Mouse (Mus musculus): Measurements from ENCODE around the gene Gck. TPM values are rescaled to one million over a fixed set of nuclear protein-coding genes. Genes with fewer than 3 reads are reported as not detected.

The Gck gene
- polyA plus RNA-seq, 1 experiment = not detected

DNA sequence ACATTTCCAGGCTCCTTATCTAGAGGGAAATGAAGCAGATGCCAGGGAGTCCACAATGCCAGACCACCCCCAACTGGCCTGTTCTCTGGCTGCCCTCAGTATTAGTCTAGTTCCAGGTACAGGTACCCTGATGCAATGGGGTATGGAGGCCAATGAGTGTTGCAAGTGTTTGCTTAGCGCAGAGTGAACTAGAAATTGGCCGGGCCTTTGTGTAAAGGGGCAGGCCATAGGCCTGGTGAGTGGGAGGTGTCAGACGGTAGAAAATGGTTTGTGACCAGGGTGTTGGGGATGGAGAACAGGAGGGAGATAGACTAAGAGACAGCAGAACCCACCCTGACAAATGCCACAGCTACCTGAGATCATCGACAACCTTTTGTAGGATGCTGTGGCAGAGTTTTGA is 30.3 kb downstream of the Gck start:
- TF ChIP-seq POLR2A (IDR thresholded peaks at IDR 0.05; ENCODE audit: insufficient read depth, low read depth, low read length) = no peak
- TF ChIP-seq CTCF (IDR thresholded peaks at IDR 0.05; ENCODE audit: insufficient read depth, low read depth, low read length) = no peak
- 98% methylated on average over 4 of the region's 4 CpGs for WGBS
- Histone ChIP-seq H3K4me1 (ENCODE audit: control insufficient read depth, insufficient read depth, low read length) (no peaks in the 10 kb centered on the region), H3K27ac (ENCODE audit: insufficient read depth, low read depth, low read length) (no peak overlapping the region), H3K4me3 (ENCODE audit: insufficient read depth, low read depth, low read length) (no peak overlapping the region)

DNA sequence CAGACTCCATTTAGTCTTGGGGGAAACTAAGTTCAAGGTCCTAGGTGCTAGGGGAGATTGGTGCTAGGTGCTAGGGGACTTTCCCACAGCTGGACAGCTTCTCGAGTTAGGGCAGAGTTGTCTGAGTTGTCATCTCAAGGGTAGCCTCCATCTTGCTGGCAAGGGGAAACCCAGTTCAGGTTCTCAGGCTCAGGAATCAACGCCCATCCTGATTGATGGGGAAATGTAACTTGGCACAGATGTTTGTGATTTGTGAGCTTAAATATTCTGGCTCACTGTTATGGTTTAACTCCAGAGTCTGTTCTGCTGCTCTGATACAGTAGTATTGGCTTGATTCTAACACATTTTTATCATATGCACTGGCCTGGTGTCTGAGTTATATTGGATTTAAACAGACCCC is 31.8 kb downstream of the Gck start:
- Histone ChIP-seq H3K4me3 (ENCODE audit: insufficient read depth, low read depth, low read length) (no peak overlapping the region), H3K27ac (ENCODE audit: insufficient read depth, low read depth, low read length) (no peak overlapping the region), H3K4me1 (ENCODE audit: control insufficient read depth, insufficient read depth, low read length) (no peaks in the 10 kb centered on the region)
- 70% methylated on average over 2 of the region's 2 CpGs for WGBS
- TF ChIP-seq POLR2A (IDR thresholded peaks at IDR 0.05; ENCODE audit: insufficient read depth, low read depth, low read length) (no peak), CTCF (IDR thresholded peaks at IDR 0.05; ENCODE audit: insufficient read depth, low read depth, low read length) (no peak)

DNA sequence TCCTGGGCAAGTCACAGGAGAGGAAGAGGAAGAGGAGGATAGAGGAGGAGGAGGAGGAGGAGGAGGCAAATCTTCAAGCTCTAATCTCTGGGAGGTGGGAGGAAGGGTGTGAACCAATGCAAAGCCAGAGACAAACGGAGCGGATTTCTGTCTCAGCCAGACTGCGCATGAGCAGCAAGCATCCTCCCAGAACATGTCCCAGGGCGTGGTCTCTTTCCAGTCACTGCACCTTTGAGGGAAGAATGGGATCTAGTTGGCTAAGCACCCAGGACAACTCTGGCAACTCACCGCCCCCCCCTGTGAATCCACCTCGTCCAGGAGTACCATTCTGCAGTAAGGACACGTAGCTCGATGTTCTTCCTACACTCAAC is 33.7 kb downstream of the Gck start:
- 72% methylated on average over 8 of the region's 8 CpGs for WGBS
- Histone ChIP-seq H3K4me1 (ENCODE audit: control insufficient read depth, insufficient read depth, low read length) (no peaks in the 10 kb centered on the region), H3K27ac (ENCODE audit: insufficient read depth, low read depth, low read length) (no peak overlapping the region), H3K4me3 (ENCODE audit: insufficient read depth, low read depth, low read length) (no peak overlapping the region)
- TF ChIP-seq CTCF (IDR thresholded peaks at IDR 0.05; ENCODE audit: insufficient read depth, low read depth, low read length) = no peak
- TF ChIP-seq POLR2A (IDR thresholded peaks at IDR 0.05; ENCODE audit: insufficient read depth, low read depth, low read length) = no peak

DNA sequence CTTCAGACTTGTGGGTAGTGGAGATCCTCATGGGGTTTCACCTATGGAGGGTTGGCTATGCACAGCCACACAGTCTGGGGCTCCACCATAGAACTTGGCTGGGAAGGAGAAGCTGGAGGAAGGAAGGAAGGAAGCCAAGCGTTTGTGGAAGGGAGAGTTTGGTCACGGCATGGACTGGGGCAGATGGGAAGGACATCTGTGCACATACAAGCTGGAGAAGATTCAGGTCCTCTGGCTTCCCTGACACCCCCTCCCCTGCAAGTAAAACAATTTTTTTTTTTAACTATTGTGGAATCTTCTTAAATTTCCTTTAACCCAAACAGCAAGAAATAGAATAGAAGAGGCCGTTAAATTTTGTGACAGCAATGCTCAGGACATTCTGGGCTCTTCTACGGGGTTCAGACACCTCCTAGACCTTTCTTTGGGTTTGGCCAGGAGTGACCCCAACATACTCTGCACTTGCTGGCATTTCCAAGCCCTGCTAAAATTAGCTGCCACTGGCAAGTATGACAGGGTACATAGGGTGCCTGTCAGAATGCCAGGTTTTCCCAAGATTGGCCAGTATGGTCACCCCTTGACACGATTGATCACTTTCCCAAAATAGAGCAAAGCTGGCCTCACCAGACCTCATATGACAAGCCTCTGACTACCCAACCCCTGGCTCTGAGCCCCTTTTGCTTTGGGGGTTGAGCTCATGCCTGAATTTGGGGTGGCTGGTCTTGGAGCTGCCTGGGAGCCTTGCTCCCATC is 34.3 kb downstream of the Gck start:
- Histone ChIP-seq H3K4me1 (ENCODE audit: control insufficient read depth, insufficient read depth, low read length) (no peaks in the 10 kb centered on the region), H3K27ac (ENCODE audit: insufficient read depth, low read depth, low read length) (no peak overlapping the region), H3K4me3 (ENCODE audit: insufficient read depth, low read depth, low read length) (no peak overlapping the region)
- 91% methylated on average over 5 of the region's 5 CpGs for WGBS
- TF ChIP-seq POLR2A (IDR thresholded peaks at IDR 0.05; ENCODE audit: insufficient read depth, low read depth, low read length) (no peak), CTCF (IDR thresholded peaks at IDR 0.05; ENCODE audit: insufficient read depth, low read depth, low read length) (no peak)

DNA sequence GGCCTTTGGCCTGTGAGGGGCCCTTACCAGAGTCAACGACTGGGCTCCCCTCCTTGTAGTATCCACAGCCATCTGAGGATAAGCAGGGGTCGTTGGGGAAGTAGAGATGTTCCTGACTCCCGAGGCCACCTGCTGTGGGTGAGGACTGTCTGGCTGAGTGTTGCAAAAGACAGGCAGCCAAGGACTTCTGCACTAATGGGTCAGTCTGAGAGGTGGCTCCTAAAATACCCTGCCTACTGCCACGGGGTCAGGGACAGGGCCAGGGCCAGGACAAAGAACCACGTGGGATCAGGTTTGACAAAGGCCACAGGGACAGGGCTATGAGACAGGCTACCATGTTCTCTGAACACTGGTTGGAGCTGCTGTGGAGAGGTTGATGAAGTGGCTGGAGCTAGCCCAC is 34.9 kb downstream of the Gck start:
- Histone ChIP-seq H3K27ac (ENCODE audit: insufficient read depth, low read depth, low read length) (no peak overlapping the region), H3K4me1 (ENCODE audit: control insufficient read depth, insufficient read depth, low read length) (no peaks in the 10 kb centered on the region), H3K4me3 (ENCODE audit: insufficient read depth, low read depth, low read length) (no peak overlapping the region)
- WGBS = 65% methylated on average over 5 of the region's 5 CpGs
- no peak for TF ChIP-seq POLR2A (IDR thresholded peaks at IDR 0.05; ENCODE audit: insufficient read depth, low read depth, low read length)
- TF ChIP-seq CTCF (IDR thresholded peaks at IDR 0.05; ENCODE audit: insufficient read depth, low read depth, low read length) = no peak

DNA sequence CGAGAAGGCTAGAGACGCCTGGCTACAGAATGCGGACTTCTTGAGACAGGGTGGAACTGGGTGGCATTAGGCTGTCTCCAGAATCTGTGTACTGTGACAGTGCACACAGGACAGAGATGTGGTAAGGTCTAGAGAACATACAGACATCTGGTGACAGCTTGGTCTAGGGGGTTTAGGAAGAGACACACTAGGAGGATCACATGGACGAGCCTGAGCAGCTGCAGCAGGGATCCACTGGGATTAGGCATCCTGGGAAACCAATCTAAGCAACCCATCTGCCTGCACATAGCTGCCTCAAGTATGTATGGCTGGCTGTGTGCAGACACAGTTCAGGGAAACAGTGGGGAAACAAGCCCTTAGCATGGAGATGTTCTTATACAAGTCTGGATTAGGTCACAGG is 35.9 kb downstream of the Gck start:
- TF ChIP-seq POLR2A (IDR thresholded peaks at IDR 0.05; ENCODE audit: insufficient read depth, low read depth, low read length) (no peak), CTCF (IDR thresholded peaks at IDR 0.05; ENCODE audit: insufficient read depth, low read depth, low read length) (no peak)
- no peaks in the 10 kb centered on the region for H3K4me1 ChIP-seq (ENCODE audit: control insufficient read depth, insufficient read depth, low read length)
- no peak overlapping the region for H3K4me3 ChIP-seq (ENCODE audit: insufficient read depth, low read depth, low read length)
- WGBS = 81% methylated on average over 4 of the region's 4 CpGs
- H3K27ac ChIP-seq (ENCODE audit: insufficient read depth, low read depth, low read length) = no peak overlapping the region

DNA sequence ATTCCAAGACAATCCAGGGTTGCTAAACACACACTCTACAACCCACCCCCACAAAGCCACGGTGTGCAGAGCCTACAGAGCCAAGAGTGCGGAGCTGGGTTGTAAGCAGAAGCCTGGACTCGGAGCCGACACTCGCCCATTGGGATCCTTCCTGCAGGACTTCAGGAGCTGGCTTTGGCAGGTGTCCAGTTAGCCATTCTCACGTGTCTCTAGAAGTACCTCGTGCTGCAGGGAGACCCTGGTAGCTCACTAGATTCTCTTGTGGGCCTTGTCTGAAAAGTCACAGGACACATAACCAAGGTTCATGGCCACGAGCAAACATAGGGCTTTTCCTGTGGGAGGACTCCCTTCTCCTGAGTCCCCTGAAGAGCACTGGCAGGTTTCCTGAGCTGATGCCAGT is 36.6 kb downstream of the Gck start:
- Histone ChIP-seq H3K4me1 (ENCODE audit: control insufficient read depth, insufficient read depth, low read length) (no peaks in the 10 kb centered on the region), H3K27ac (ENCODE audit: insufficient read depth, low read depth, low read length) (no peak overlapping the region), H3K4me3 (ENCODE audit: insufficient read depth, low read depth, low read length) (no peak overlapping the region)
- WGBS = 63% methylated on average over 8 of the region's 8 CpGs
- TF ChIP-seq POLR2A (IDR thresholded peaks at IDR 0.05; ENCODE audit: insufficient read depth, low read depth, low read length) (no peak), CTCF (IDR thresholded peaks at IDR 0.05; ENCODE audit: insufficient read depth, low read depth, low read length) (no peak)

DNA sequence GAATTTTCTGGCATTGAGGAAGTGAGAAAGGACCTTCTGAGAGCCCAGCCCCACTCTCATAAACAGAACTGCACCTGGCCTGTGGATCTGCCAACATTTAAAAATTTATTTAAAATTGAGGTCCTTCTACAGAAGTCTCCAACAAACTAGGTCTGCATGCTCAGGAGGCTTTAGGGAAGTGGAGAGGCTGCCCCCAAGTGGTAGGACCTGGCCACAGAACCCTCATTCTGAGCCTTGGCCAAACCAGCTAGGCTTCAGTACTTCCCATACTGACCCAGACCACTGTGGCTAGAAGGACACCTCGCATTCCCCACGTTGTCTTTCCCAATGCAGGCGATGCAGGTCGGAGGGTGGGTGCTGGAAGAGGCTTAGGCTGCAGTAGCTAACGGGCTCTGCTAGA is 37.2 kb downstream of the Gck start:
- TF ChIP-seq CTCF (IDR thresholded peaks at IDR 0.05; ENCODE audit: insufficient read depth, low read depth, low read length) = 0 out of 2 replicates have a peak, but pooled peaks have one; percentile 35
- TF ChIP-seq POLR2A (IDR thresholded peaks at IDR 0.05; ENCODE audit: insufficient read depth, low read depth, low read length) = no peak
- H3K4me1 ChIP-seq (ENCODE audit: control insufficient read depth, insufficient read depth, low read length) = no peaks in the 10 kb centered on the region
- WGBS = 35% methylated on average over 5 of the region's 5 CpGs
- H3K27ac ChIP-seq (ENCODE audit: insufficient read depth, low read depth, low read length) = no peak overlapping the region
- no peak overlapping the region for H3K4me3 ChIP-seq (ENCODE audit: insufficient read depth, low read depth, low read length)

DNA sequence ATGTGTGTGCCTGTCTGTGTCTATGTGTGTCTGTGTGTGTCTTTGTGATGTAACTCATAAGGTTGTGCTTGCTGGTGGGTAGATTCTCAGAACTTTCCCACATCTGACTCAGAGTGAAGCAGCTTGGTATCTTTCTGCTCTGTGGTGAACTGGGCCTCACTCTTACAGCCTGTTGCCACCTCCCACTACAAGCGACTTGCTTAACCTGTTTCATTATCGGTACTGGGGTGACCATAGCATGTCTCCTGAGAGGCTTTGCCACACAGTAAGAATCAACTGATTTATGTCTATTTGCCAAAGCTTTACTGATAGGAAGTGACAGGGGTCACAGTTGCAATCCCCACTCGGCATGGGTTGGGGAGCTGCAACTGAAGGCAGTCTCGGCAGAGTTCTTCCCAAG is 41.2 kb downstream of the Gck start:
- no peak for TF ChIP-seq CTCF (IDR thresholded peaks at IDR 0.05; ENCODE audit: insufficient read depth, low read depth, low read length)
- TF ChIP-seq POLR2A (IDR thresholded peaks at IDR 0.05; ENCODE audit: insufficient read depth, low read depth, low read length) = no peak
- Histone ChIP-seq H3K27ac (ENCODE audit: insufficient read depth, low read depth, low read length) (no peak overlapping the region), H3K4me3 (ENCODE audit: insufficient read depth, low read depth, low read length) (no peak overlapping the region), H3K4me1 (ENCODE audit: control insufficient read depth, insufficient read depth, low read length) (peaks cover 13% of the 10 kb centered on the region)
- WGBS = 91% methylated on average over 4 of the region's 4 CpGs
